Mouse (Mus musculus) cortical plate, adult 2 months (tissue): Measurements from ENCODE around the gene Ncapd2. TPM values are rescaled to one million over a fixed set of nuclear protein-coding genes. Genes with fewer than 3 reads are reported as not detected.
"Not testable (repeated sequence)": the region's sequence is repeated elsewhere in the genome, so short reads cannot be mapped to it uniquely, and the experiment has no call there.

Experiments used
- H3K27ac ChIP-seq: fragments of 200-500 bp; 2 replicates; pipeline ENCODE4 v1.5.1; 2012; ENCODE audit warnings: low read length, control low read depth, inconsistent platforms; ENCODE audit not compliant: insufficient read depth
- H3K4me1 ChIP-seq: fragments of 200-500 bp; 2 replicates; pipeline ENCODE4 v1.6.1; 2011; ENCODE audit warnings: low read length; ENCODE audit not compliant: control insufficient read depth, insufficient read depth
- H3K4me3 ChIP-seq: fragments of 200-500 bp; 2 replicates; pipeline ENCODE4 v1.5.1; 2011; ENCODE audit warnings: mild to moderate bottlenecking, low read length, control low read depth; ENCODE audit not compliant: insufficient read depth
- CTCF ChIP-seq: fragments of 200-500 bp; IDR thresholded peaks from 2 replicates; pipeline ENCODE4 v1.5.1; 2011; ENCODE audit warnings: mild to moderate bottlenecking, control low read depth, low read length; ENCODE audit not compliant: insufficient read depth; ENCODE audit errors: extremely low read depth
- POLR2A ChIP-seq: fragments of 200-500 bp; IDR thresholded peaks from 2 replicates; pipeline ENCODE4 v1.6.1; 2011; ENCODE audit warnings: mild to moderate bottlenecking, low read length, control low read depth; ENCODE audit not compliant: insufficient read depth; ENCODE audit errors: extremely low read depth
- polyA plus RNA-seq: library from polyadenylated mRNA; depleted of rRNA; stranded (reverse); fragments of >200 nt; gene quantifications from 2 replicates; pipeline ENCODE4 v1.2.3, GENCODE M21; 2012

Gene Ncapd2
- polyA plus RNA-seq, 1 experiment = 53.5 TPM

DNA sequence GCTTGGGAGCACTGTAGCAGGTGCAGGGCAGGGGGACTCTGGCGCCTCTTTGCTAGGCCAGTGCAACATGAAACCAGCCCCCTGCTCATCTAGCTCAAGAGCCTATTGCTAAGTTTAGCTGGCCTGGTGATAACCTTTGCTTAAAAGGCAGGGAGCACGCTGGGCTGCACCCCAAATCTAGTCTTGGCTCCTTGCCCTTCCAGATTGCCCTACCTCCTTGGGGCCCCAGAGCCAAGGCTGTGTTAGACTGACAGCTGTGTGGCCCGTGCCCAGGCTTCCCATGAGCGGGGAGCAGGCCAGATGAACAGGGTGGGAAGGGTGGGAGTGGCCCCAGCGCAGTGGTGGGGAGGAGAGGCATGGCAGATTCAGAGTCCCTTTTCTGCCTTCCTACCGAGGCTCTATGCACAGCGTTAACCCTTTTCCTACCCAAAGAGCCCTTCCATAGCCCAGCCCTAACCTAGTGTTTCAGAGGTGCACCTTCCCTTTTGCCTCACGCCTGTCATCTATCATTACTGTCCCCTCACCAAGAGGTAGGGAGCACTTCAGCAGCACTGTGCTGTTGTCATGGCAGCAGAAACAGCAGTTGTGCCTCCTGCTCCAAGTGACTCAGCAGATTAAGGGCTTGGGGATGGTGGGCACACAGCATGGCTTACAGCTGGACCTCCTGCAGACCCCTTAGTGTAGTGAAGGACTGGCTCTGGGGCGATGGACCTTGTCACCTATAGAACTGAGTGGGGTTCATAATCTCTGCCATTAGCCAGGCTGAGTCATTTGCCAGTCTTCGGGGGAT, 24.4 kb downstream of the Ncapd2 start:
- Histone ChIP-seq H3K4me3 (peak overlapping the region; percentile 92; the same call in 1 of the 2 replicates), H3K4me1 (peaks cover 7% of the 10 kb centered on the region), H3K27ac (peak overlapping the region; percentile 70)
- TF ChIP-seq CTCF (no peak), POLR2A (no peak)

DNA sequence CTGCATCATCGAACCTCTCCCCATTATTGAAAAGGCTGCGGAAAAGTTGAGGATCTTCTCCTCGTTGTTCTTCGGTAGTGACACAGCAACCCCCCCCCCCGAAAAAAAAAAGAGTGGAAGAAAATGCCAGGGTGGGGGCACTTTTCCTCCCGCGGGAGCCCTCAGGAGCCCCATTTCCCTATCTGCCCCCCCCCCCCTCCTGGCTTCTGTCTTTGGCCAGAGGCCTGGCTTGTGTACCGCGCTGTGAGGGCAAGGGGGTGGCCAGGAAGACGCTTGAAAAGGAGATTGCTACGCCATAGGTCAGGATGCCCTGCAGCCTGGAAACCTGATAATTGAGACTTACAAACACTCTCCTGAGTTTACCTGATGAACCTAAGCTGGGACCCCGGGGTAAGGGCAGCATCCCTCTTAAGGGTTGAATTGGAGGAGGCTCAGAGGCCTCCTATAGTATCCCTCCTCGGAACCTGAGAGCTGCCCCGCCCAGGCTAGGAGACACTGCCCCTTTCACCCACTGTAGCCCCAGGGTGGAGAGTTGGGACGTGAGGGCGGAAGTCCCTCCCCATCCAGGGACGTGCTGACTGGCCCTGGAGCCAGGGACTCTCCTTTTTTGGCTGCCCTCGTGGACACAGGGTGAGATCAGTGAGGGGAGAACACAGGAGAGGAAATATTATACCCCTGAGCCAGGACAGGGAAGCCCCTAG, 25.3 kb downstream of the Ncapd2 start, which contains the start of gene Gapdh:
Gene Gapdh, minus strand, starts transcription at position 417 of the 701 bp plus-strand sequence.
- TF ChIP-seq POLR2A (peak; percentile 17; the same call in 1 of the 2 replicates), CTCF (no peak)
- Histone ChIP-seq H3K4me1 (peaks cover 7% of the 10 kb centered on the region), H3K4me3 (peak within 1 kb of the TSS; percentile 92), H3K27ac (peak within 1 kb of the TSS; percentile 70)

DNA sequence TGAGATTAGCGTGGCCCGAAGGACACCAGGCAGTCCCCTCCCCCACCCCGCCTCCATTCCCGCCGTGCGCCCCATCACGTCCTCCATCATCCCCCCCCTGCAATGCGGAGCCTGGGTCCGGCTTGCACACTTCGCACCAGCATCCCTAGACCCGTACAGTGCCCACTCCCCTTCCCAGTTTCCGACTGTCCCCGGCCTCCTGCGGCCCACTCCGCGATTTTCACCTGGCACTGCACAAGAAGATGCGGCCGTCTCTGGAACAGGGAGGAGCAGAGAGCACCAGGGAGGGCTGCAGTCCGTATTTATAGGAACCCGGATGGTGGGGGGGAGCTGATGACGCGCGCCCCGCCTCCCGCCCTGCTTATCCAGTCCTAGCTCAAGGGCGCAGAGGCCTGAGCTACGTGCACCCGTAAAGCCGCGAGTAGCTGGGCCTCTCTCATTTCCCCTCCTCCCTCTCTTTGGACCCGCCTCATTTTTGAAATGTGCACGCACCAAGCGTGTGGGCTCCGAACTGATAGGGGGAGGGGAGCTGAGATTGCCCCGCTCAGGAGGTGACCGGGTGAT, 26.1 kb downstream of the Ncapd2 start:
- TF ChIP-seq CTCF (no peak), POLR2A (peak; percentile 100)
- Histone ChIP-seq H3K27ac (peak overlapping the region; percentile 58), H3K4me3 (peak overlapping the region; percentile 92), H3K4me1 (peaks cover 8% of the 10 kb centered on the region)

DNA sequence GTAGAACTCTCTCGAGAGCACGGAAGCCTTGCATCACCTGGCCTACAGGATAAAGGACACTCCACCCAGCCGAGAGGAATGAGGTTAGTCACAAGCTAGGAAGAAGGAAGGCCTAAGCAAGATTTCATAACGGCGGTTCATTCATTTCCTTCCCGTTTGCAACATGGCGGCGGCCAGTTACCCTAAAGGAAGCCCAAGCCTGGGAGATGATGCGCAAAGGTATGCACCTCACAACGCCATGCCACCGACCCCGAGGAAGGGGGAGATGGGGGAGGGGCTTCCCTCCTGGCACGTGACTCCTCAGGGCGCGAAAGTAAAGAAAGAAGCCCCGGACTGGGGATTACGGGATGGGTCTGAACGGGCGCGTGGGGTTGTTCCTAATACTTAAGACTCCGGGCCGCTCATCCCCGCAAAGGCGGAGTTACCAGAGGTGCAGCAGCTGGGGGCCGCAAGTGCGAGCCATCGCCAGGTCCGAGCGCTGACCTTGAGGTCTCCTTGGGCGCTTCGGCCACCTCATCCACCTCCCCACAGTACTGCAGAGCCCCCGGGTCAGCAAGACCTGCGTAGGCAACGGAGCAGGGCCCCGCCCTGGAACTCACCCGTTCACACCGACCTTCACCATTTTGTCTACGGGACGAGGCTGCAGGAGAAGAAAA, 26.7 kb downstream of the Ncapd2 start:
- Histone ChIP-seq H3K4me3 (peak overlapping the region; percentile 92), H3K4me1 (peaks cover 8% of the 10 kb centered on the region), H3K27ac (peak overlapping the region; percentile 58)
- TF ChIP-seq CTCF = no peak
- TF ChIP-seq POLR2A = peak; percentile 19

DNA sequence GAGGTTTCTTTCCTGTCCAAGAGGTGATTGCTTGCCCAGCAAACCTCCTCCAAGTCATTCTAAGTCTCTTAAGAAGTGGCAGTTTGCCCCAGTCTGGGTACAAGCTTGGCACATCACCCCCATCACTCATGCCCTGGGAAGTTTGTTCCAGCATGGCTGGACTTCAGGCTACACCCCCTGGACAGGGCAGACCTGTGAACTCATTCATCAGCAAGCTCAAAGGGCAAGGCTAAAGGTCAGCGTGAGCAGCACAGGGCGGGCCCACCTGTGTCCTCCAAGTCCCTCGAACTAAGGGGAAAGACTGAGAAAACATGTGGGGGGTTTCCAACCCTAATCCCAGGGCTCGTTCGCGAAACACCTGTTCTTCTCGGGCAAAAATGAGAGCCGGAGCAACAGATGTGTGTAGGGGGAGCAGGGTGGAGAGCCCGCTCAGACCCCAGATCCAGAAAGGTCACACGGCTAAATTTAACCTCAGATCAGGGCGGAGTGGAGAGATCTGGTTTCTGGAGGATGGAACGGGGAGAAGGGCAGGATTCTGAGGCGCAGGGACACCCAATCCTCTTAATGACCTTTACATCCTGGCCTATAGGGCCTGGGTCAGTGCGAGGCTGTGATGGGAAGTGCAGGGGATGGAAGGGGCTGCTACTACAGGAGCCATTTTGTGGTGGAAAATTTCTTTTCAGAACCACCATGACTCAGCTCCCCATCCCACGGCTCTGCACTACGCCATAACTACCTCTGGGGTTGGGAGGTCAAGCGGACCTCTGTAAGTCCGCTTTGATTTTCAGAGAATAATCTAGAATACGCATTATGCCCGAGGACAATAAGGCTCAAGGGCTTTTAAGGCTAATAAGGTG, 27.5 kb downstream of the Ncapd2 start:
- TF ChIP-seq POLR2A (0 out of 2 replicates have a peak, but pooled peaks have one; percentile 24), CTCF (no peak)

DNA sequence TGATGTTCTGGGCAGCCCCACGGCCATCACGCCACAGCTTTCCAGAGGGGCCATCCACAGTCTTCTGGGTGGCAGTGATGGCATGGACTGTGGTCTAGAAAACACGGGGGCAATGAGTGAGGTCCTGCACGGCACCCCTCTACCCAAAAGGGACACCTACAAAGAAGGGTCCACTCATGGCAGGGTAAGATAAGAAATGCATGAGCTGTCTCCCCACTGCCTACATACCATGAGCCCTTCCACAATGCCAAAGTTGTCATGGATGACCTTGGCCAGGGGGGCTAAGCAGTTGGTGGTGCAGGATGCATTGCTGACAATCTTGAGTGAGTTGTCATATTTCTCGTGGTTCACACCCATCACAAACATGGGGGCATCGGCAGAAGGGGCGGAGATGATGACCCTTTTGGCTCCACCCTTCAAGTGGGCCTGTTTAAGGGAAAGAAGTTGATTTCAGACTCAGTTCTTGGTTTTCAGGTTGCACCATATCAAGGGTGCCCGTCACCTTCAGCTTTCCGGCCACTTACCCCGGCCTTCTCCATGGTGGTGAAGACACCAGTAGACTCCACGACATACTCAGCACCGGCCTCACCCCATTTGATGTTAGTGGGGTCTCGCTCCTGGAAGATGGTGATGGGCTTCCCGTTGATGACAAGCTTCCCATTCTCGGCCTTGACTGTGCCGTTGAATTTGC, 28.7 kb downstream of the Ncapd2 start:
- not testable (repeated sequence) for H3K4me1 ChIP-seq, H3K27ac ChIP-seq
- peak overlapping the region; percentile 92; the same call in 1 of the 2 replicates for H3K4me3 ChIP-seq

More for the DNA sequence above, 27.5 kb downstream of the Ncapd2 start:
- Histone ChIP-seq H3K4me1 (peaks cover 8% of the 10 kb centered on the region), H3K27ac (peak overlapping the region; percentile 58), H3K4me3 (peak overlapping the region; percentile 92)

DNA sequence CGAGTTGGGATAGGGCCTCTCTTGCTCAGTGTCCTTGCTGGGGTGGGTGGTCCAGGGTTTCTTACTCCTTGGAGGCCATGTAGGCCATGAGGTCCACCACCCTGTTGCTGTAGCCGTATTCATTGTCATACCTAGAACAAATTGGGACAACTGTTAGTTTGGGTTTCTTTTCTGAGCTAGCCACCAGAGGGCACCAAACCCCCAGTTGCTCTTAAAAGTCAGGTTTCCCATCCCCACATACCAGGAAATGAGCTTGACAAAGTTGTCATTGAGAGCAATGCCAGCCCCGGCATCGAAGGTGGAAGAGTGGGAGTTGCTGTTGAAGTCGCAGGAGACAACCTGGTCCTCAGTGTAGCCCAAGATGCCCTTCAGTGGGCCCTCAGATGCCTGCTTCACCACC, 29.5 kb downstream of the Ncapd2 start:
- not testable (repeated sequence) for H3K4me3 ChIP-seq, H3K4me1 ChIP-seq, H3K27ac ChIP-seq
- TF ChIP-seq CTCF = peak; percentile 54
